Mouse (Mus musculus) limb, embryonic 10.5 days (tissue): ENCODE results near the gene Foxp1. TPM values are rescaled to one million over a fixed set of nuclear protein-coding genes. Genes with fewer than 3 reads are reported as not detected.

Experiments used
- DNase-seq: peaks from one replicate; pipeline ENCODE4 v3.0.0-alpha.2; 2017; ENCODE audit warnings: low spot score
- H3K27ac ChIP-seq: fragments of 300-500 bp; sonication (generic); 2 replicates; pipeline ENCODE4 v1.5.1; 2016; ENCODE audit warnings: mild to moderate bottlenecking
- H3K27me3 ChIP-seq: fragments of 300-500 bp; sonication (generic); 2 replicates; pipeline ENCODE4 v1.6.1; 2016; ENCODE audit warnings: low read depth, mild to moderate bottlenecking; ENCODE audit not compliant: poor library complexity, severe bottlenecking
- H3K36me3 ChIP-seq: fragments of 300-500 bp; sonication (generic); 2 replicates; pipeline ENCODE4 v1.6.1; 2016; ENCODE audit warnings: mild to moderate bottlenecking, moderate library complexity
- H3K4me1 ChIP-seq: fragments of 300-500 bp; sonication (generic); 2 replicates; pipeline ENCODE4 v1.6.1; 2016
- H3K4me3 ChIP-seq: fragments of 300-500 bp; sonication (generic); 2 replicates; pipeline ENCODE4 v1.5.1; 2016; ENCODE audit warnings: mild to moderate bottlenecking, moderate library complexity
- H3K9me3 ChIP-seq: fragments of 300-500 bp; sonication (generic); replicated peaks from 2 replicates; pipeline ENCODE4 v1.6.1; 2016; ENCODE audit warnings: mild to moderate bottlenecking
- WGBS: fragments of 180-500 bp; shearing (Covaris S2); methylation state at CpG from one replicate; pipeline ENCODE4 v1.1.7; 2016; 5-methylcytosine and 5-hydroxymethylcytosine counted together
- polyA plus RNA-seq: library from polyadenylated mRNA; unstranded; fragments of >200 nt; fragmentation: Nextera tagmentation; extraction: Ambion mirVana; gene quantifications from 2 replicates; pipeline ENCODE4 v1.2.1, GENCODE M21; 2016

Gene Foxp1
- polyA plus RNA-seq, 1 experiment from 2014 or later = 47.3 TPM

DNA sequence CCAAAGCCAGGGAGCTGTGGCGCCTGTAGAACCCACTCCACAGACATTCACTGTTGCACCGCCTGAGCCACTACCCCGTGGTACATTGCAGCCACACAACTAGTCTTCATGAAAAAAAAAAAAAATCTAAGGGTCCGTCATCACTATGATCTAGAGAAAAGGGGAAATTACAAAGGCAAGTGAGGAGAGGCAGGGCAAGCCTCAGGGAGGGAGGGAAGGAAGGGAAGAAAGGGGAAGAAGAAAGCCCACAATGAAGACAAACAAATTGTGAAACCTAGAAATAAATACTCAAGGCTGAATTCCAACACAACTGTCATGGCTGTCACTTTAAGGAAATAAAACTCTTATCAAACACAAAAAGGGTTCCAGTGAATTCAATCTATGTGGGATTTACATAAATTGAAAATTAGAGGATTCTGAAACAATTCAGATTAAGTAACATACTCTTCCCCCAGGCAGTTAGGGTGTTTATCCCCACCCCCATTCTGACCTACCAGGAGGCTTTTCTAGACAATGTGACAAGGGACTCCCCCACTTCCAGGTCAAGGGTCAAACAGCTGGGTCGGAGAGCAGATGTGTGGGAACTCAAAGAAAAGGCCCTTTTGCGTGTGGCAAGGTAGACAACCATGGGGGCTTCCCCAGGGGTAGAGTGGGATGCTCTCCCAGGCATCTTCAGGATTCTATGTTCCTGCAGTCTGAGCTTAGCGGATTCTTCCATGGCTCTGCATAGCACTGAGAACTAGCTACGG lies 32.4 kb downstream of the Foxp1 start:
- Histone ChIP-seq H3K36me3 (no peaks in the 10 kb centered on the region), H3K4me3 (no peak overlapping the region), H3K4me1 (peaks cover 31% of the 10 kb centered on the region), H3K27ac (peak overlapping the region; percentile 19; the same call in 1 of the 2 replicates), H3K27me3 (no peaks in the 10 kb centered on the region), H3K9me3 (no peaks in the 10 kb centered on the region)
- 77% methylated on average over 8 of the region's 8 CpGs for WGBS
- DNase-seq = no peak

DNA sequence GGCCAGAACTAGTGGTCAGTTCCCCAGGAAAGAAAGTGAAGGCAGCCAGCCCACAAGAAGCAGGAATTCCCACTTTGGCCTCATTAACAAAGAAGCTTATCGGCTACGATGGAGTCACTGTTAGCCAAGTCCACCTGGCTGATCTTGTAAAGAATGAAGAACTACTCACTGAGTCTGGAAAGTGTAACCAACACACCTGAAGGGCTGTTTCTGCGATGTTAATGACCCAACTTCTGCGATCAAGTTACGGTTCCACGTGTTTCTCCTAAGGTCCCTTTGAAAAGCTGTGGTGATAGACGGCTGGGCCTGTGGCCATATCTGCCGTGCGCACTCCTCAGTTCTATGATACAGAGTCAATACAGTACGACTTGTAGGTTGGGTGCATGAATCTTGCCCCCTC lies 33.1 kb downstream of the Foxp1 start:
- DNase-seq = no peak
- H3K36me3 ChIP-seq = no peaks in the 10 kb centered on the region
- 67% methylated on average over 10 of the region's 10 CpGs for WGBS
- H3K27me3 ChIP-seq = no peaks in the 10 kb centered on the region
- peak overlapping the region; percentile 7; the same call in 1 of the 2 replicates for H3K27ac ChIP-seq
- no peaks in the 10 kb centered on the region for H3K9me3 ChIP-seq
- H3K4me3 ChIP-seq = no peak overlapping the region
- peaks cover 38% of the 10 kb centered on the region for H3K4me1 ChIP-seq

DNA sequence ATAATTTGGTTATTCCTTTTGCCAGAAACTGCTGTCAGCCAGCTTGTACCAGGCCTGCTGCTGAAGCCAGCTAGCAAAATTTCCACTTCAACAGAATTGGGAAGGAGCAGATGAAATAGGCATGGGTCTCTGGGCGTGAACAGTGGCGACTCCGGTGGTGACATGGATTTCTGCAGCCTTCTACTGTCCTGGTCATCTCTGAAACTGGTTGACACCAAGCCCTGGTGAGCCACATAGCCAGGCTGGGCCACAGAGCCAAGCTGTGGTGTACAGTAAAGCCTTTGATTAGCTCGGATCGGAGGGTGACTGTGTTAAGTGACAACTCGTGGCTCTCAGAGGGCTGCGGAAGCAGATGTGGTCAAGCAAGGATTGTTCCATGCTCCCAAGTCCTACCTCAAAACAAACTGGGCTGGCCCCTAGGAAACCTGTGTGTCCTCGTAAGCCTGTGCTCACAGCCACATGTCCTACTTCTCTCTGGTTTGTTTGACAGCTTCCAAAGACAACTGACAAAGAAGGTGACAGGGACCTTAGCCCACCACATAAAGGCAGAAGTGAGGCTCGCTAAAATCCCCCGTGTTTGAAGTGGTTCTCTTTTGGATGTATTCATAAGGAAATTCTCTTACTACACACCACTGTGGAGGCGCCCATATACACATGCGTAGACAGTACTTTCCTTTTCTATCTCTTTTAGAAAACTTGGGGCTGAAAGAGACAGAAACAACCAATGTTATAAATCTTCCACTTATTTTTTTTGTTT lies 36.5 kb downstream of the Foxp1 start:
- no peaks in the 10 kb centered on the region for H3K9me3 ChIP-seq
- 77% methylated on average over 12 of the region's 12 CpGs for WGBS
- H3K4me3 ChIP-seq = no peak overlapping the region
- H3K27me3 ChIP-seq = no peaks in the 10 kb centered on the region
- peak overlapping the region; percentile 78 for H3K27ac ChIP-seq
- no peaks in the 10 kb centered on the region for H3K36me3 ChIP-seq
- peaks cover 69% of the 10 kb centered on the region for H3K4me1 ChIP-seq
- no peak for DNase-seq

DNA sequence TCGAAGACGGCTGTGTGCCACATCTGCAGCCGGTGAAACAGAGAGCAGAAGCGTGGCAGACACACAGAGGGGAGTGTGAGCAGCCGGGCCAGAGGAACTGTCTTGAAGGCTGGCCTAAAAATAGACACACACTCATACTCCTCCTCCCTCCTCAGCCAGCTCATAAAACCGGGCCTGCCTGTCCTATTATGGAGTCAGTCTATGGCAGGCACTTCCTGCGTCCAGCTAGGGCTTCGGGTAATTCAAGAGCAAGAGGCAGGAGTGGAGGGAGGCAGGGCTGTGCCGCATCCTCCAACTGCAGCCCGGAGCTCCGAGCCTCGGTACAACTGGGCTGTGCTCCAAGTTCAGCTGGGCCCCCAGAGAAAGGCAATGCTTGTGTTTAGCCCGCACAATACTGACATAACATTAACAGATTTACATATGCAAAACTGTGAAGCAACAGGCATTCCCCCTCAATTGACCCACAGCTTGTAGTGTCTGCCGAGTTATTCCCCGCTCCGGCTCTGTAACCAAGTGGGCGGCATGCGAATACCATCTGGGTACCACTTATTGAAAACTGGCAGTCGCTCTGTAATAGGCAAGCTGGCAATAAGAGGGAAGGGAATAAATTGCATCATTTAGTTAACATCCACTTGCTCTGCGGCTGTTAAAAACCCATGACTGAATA lies 37.2 kb downstream of the Foxp1 start:
- WGBS = 29% methylated on average over 20 of the region's 20 CpGs
- Histone ChIP-seq H3K4me3 (peak overlapping the region; percentile 36), H3K27ac (peak overlapping the region; percentile 78), H3K36me3 (no peaks in the 10 kb centered on the region), H3K27me3 (no peaks in the 10 kb centered on the region), H3K4me1 (peaks cover 65% of the 10 kb centered on the region), H3K9me3 (no peaks in the 10 kb centered on the region)
- peak; percentile 79 for DNase-seq

DNA sequence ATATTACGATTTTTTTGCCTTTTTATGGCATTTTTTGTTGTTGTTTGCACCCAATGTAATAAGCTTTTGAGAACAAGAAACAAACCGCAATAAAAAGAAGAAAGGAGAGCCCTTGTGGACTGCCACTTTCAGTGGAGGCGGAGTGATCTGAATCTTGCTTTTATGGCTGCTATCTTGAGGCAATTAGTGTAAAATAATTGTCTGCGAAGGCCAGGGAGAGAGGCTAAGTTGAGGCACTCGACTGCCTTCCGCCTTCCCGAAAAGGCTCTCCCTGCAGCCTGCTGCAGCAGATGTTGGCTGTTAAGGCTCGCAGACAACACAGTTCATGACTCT lies 37.7 kb downstream of the Foxp1 start:
- H3K27me3 ChIP-seq = no peaks in the 10 kb centered on the region
- H3K9me3 ChIP-seq = no peaks in the 10 kb centered on the region
- H3K4me1 ChIP-seq = peaks cover 60% of the 10 kb centered on the region
- no peak for DNase-seq
- peak overlapping the region; percentile 78 for H3K27ac ChIP-seq
- no peaks in the 10 kb centered on the region for H3K36me3 ChIP-seq
- peak overlapping the region; percentile 36 for H3K4me3 ChIP-seq
- 13% methylated on average over 8 of the region's 8 CpGs for WGBS

DNA sequence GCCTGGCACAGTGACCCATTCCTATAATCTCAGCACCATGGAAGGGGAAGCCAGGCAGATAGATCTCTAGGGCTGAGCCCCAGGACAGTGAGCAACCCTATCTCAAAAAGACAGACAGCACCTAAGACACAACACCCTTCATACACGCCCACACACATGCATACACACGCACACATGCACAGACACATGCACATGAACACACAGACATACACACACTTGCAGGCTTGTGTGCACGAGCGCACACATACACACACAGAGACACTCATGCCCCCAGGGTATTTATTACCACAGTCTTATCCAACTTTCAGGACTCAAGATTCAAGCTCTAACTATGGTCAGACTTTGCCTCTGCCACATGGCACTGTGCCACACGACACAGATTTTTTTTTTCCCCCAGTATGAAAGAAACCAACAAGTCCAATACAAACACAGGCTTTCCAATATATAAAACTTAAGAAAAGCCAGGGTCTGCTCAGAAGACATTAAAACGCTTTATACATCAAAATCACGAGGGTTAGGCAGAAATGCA lies 38.3 kb downstream of the Foxp1 start:
- Histone ChIP-seq H3K4me1 (peaks cover 55% of the 10 kb centered on the region), H3K36me3 (no peaks in the 10 kb centered on the region), H3K4me3 (0 out of 2 replicates have a peak overlapping the region, but pooled peaks have one; percentile 36), H3K9me3 (no peaks in the 10 kb centered on the region), H3K27me3 (no peaks in the 10 kb centered on the region), H3K27ac (peak overlapping the region; percentile 78)
- DNase-seq = no peak
- 73% methylated on average over 7 of the region's 7 CpGs for WGBS

DNA sequence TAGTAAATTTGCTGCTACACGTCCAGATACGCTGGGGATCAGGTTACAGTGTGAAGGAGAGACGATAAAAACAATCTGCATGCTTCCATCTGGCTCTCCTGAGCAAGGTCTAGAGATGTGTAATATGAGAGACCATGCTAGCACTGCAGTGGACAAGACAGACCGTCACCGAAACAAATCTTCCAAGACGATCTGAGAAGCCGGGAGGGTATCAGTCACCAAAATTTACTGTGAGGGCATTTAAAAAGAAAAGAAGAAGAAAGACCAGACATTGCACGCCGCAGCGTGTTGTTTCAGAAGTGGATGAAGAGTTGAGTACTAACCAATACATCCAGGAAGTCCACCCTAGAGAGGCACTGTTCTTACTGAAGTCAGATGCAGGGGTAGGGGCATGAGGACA lies 39.0 kb downstream of the Foxp1 start:
- 34% methylated on average over 10 of the region's 10 CpGs for WGBS
- H3K36me3 ChIP-seq = no peaks in the 10 kb centered on the region

DNA sequence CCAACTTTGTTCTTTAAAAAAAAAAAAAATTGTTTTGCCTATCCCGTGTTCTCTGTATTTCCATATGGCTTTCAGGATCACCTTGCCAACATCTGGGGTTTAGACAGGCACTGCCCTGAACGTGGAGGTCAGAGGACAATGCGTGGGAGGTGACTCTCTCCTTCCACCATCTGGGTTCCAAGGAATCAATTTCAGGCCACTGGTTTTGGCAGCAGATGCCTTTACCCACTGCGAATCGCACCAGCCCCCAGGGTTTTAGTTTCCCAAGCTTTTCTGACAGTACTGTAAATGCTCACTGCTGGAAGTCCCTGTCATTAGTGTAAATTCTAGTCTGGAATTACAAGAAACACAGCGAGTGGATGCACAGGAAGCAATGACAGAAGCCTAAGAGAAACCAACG lies 41.0 kb downstream of the Foxp1 start:
- Histone ChIP-seq H3K4me1 (peaks cover 51% of the 10 kb centered on the region), H3K36me3 (no peaks in the 10 kb centered on the region), H3K27me3 (0 out of 2 replicates have a peak, but pooled peaks cover 3% of the 10 kb centered on the region), H3K9me3 (no peaks in the 10 kb centered on the region), H3K4me3 (no peak overlapping the region), H3K27ac (no peak overlapping the region)
- DNase-seq = no peak
- WGBS = 61% methylated on average over 7 of the region's 7 CpGs

More for the DNA sequence above, 39.0 kb downstream of the Foxp1 start:
- H3K4me3 ChIP-seq = 0 out of 2 replicates have a peak overlapping the region, but pooled peaks have one; percentile 17
- DNase-seq = no peak
- peaks cover 51% of the 10 kb centered on the region for H3K4me1 ChIP-seq
- no peaks in the 10 kb centered on the region for H3K9me3 ChIP-seq
- peak overlapping the region; percentile 78 for H3K27ac ChIP-seq
- no peaks in the 10 kb centered on the region for H3K27me3 ChIP-seq

DNA sequence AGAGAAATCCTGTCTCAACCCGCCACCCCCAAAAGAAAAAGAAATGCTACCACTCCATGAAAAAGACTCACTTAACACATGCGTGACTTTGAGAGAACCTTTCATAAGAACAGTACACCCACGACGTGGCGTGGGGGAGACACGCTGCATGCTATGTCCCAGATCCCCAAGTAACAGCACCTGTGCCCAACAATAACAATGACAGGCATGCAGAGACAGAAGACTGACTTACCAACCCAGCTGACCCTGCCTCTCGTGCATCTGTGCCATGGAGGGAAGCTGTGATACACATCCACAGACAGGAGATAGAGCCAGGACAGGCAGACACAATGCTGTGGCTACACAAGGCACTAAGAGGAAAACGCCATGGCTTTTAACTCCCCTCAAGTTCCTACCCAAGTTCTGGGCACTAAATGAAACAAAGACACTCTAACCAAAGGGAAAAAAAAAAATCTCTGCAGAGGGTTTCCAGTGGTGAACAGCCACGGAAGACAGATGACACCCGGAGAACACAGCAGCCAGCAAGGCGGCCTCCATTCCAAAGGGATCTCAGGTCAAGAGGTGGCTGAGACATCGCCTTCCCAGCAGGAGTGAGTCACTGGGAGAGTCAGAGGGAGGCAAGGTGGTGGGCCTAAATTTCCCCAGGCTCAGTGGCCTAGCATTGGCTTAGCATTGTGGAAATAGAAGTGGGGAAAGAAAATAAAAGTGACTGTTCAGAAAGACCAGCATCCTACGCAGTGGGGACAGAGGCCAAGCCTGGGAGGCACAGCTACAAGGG lies 43.5 kb downstream of the Foxp1 start:
- no peaks in the 10 kb centered on the region for H3K9me3 ChIP-seq
- 82% methylated on average over 13 of the region's 13 CpGs for WGBS
- 0 out of 2 replicates have a peak, but pooled peaks cover 3% of the 10 kb centered on the region for H3K27me3 ChIP-seq
- no peaks in the 10 kb centered on the region for H3K36me3 ChIP-seq
- DNase-seq = no peak
- no peak overlapping the region for H3K4me3 ChIP-seq
- peaks cover 31% of the 10 kb centered on the region for H3K4me1 ChIP-seq
- H3K27ac ChIP-seq = no peak overlapping the region

DNA sequence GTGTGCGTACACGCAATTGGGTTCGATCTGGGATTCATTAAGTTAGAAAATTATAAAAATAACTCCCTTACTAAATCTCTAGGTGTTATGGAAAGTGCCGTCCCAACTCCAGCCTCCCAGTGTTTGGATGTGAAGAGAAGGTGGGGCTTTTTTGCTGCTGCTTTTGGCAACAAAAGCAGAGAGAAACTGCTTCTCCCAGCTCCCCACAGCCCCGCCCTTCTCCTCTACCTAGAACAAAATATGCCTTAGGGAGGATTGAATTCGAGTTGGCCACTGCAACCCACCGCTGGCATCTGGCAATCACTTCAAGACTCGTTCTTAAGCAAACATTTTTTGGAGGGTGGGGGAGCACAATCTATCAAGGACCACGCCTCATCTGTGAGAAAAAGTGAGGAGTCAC lies 47.5 kb downstream of the Foxp1 start:
- Histone ChIP-seq H3K4me3 (no peak overlapping the region), H3K27me3 (0 out of 2 replicates have a peak, but pooled peaks cover 7% of the 10 kb centered on the region), H3K27ac (no peak overlapping the region), H3K9me3 (no peaks in the 10 kb centered on the region), H3K36me3 (no peaks in the 10 kb centered on the region), H3K4me1 (peaks cover 15% of the 10 kb centered on the region)
- 85% methylated on average over 9 of the region's 9 CpGs for WGBS
- no peak for DNase-seq

DNA sequence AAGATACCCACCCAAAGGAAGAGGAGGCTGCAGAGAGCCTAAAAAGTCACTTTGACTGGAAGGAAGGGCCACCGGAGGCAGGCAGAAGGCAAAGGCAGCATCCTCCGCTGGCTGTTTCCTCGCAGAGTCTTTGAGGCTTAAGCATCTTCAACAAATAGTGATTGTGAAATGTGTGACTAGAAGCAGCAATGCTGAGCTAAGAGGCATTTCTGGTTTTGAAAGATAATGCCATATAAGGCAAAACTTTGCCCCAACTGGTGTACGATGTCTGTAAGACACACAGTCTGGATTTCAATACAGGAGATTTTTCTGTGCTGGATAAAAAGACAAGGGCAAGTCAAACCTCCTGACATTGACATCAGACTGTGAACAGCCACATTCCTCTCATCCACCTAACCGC lies 51.6 kb downstream of the Foxp1 start:
- 84% methylated on average over 5 of the region's 5 CpGs for WGBS
- H3K4me1 ChIP-seq = peaks cover 55% of the 10 kb centered on the region
- no peaks in the 10 kb centered on the region for H3K36me3 ChIP-seq

More for the DNA sequence above, 51.6 kb downstream of the Foxp1 start:
- no peak overlapping the region for H3K4me3 ChIP-seq
- H3K27me3 ChIP-seq = peaks cover 9% of the 10 kb centered on the region
- no peaks in the 10 kb centered on the region for H3K9me3 ChIP-seq
- H3K27ac ChIP-seq = peak overlapping the region; percentile 37; the same call in 1 of the 2 replicates
- no peak for DNase-seq
